Mouse (Mus musculus) inflammation-experienced regulatory T-cells, adult 16 weeks (primary cell): ENCODE results near the gene Tsga10. TPM values are rescaled to one million over a fixed set of nuclear protein-coding genes. Genes with fewer than 3 reads are reported as not detected.

Experiments used
- polyA plus RNA-seq: library from polyadenylated mRNA; unstranded; fragments of 100-300 nt; shearing (Covaris generic); gene quantifications from one replicate; pipeline ENCODE4 v1.2.1, GENCODE M21; 2017

Gene Tsga10
- polyA plus RNA-seq: 1.7 TPM

GRCm38 (mm10) chr1:37866286-37866685, at the start of gene Tsga10:
Tsga10 (minus strand) TSS chr1:37866429.

DNA sequence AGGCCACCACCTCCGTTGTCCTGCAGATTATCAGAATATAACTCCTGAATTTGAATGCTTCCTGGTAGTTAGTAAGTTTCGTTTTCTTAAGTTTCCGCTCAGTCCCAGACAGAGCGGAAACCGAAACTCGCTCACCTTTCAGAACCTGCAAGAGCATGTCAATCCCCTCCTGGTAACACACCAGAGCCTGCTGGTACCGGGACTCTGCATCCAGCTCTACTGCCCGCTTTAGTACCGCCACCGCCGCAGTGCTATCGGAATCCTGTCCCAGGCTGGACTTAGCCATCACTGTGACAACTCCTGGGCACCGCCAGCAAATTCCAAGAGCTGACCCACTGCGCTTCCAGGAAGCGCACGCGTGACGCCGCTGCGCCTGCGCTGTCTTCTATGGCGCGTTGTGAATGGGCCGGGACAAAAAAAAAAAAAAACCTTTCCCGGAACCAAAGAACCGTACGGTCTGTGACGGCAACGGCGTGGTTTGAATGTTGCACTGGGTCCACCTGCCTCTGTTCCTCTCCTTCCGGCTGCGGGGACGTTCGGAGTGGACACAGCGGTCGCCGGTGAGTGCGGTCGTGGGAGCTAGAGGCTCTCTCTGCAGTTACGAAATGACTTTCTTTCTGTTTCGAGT, 23.9 kb upstream of the Tsga10 start, which contains the start of the genes Mitd1 and Mrpl30:
TSS of gene Mitd1 (minus strand) at position 387 of the 628 bp plus-strand sequence.
TSS of gene Mrpl30 (plus strand) at position 453 of the 628 bp plus-strand sequence.

GRCm38 (mm10) chr1:37871704-37872103, 5.5 kb upstream of the Tsga10 start, which contains the start of gene Lipt1:
Lipt1 (plus strand) TSS chr1:37871738.

DNA sequence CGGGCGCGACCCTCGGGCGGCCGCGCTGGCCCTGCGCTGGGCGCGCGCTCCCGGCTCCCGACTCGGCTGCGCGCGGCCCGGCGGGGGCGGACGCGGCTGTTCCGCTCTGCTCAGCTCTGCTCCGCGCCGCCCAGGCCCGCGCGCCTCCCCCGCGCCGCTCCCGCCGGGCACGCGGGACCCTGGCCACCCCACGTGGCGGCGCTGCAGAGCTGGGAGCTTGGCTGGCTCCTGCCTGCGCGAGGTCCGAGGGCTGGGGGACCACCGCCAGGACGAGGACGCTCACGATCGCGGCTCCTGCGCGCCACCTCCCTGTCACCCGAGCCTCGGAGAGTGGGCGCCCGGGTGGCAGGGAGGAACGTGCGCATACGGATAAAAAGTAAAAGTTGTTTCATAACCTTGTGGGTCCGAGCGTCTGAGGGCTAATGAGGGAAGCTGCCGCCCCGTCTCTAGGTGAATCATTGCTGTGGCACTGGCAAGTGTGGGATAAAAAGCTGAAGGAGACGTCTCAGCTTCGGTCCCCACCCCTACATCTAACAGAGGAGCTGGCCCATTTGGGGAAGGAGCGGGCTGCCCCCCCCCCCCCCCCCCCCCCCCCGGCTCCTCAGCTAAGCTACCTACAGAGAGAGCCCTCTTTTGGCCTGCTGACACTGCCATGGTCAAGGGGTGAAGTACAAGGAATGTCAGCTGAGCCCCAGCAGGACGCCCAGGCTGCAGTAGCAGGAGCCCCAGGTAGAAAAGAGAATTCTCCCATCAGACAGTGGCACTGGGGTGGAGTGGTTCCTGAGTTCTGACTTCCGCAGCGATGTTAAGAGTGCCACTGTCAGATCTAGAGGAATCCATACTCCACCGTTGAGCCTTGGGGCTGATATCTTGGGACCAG, 146.2 kb downstream of the Tsga10 start, which contains the start of gene 2010300C02Rik:
TSS of gene 2010300C02Rik (minus strand) at position 325 of the 880 bp plus-strand sequence.

Other genes with a start within 250 kb of the Tsga10 start
- 0.54 TPM for gene 2010300C02Rik, start 146.3 kb downstream of the Tsga10 start, polyA plus RNA-seq
- 6.8 TPM for gene Lipt1, start 5.3 kb upstream of the Tsga10 start, polyA plus RNA-seq
- gene Mitd1, start 24.0 kb upstream of the Tsga10 start, polyA plus RNA-seq: 97.5 TPM
- gene Mrpl30, start 24.0 kb upstream of the Tsga10 start, polyA plus RNA-seq: 163 TPM
- gene Lyg2, start 50.1 kb upstream of the Tsga10 start, polyA plus RNA-seq: not detected
- gene Lyg1, start 91.3 kb upstream of the Tsga10 start, polyA plus RNA-seq: not detected
- gene Txndc9, start 131.5 kb upstream of the Tsga10 start, polyA plus RNA-seq: 108 TPM
- 19.7 TPM for gene Eif5b, start 131.6 kb upstream of the Tsga10 start, polyA plus RNA-seq